Mouse (Mus musculus): ENCODE results near the gene Plac8. TPM values are rescaled to one million over a fixed set of nuclear protein-coding genes. Genes with fewer than 3 reads are reported as not detected.
A peak's percentile ranks its signal among the peaks of the same experiment; 100 is the strongest.

Plac8 gene
- polyA plus RNA-seq, 1 experiment: 1,430 TPM

DNA sequence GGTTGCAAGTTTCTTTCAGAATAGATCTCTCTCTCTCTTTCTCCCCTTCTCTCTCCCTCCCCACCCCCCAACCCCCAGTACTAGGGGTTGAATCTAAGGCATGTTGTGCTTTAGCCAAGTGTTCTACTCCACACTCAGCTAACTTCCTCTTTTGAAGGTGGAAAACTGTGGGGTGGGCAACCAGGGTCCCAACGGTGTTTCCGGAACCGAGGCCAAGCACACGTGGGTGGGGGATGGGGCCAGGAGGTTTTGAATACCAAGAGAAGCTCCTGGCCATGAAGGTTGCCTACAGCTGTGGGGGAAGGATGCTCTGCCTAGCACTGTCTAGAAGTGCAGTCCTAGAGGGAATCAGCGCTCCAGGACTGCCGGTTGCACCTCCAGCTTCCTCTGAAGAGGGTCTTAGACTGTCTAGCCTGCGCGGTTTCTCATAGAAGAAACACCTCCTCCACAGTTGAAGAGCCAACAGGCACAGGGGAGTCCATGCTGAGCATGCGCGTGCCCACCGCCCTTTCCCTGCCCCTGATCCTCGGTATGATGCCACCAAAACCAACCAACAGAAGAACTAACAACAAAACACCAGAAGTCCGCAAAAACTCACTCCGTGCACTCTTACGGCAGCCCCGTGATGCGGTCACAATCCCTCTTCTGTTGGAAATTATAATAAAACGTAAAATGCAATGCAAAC, 2.7 kb downstream of the Plac8 start:
- Histone ChIP-seq H3K36me3 (ENCODE audit: control insufficient read depth, insufficient read depth, low read length) (peaks cover 45% of the 10 kb centered on the region), H3K27me3 (ENCODE audit: control insufficient read depth, insufficient read depth, low read length) (no peaks in the 10 kb centered on the region), H3K4me1 (ENCODE audit: control insufficient read depth, insufficient read depth, insufficient read length, low read length) (peaks cover 18% of the 10 kb centered on the region; the same call in 1 of the 2 replicates), H3K4me3 (ENCODE audit: low read depth, low read length) (peak overlapping the region; percentile 92), H3K27ac (ENCODE audit: insufficient read depth, low read depth, low read length) (peak overlapping the region; percentile 93)
- no peak for TF ChIP-seq CTCF (IDR thresholded peaks at IDR 0.05; ENCODE audit: extremely low read depth, insufficient read length, insufficient replicate concordance, low read depth, low read length)
- no peak for TF ChIP-seq POLR2A (IDR thresholded peaks at IDR 0.05; ENCODE audit: low read depth, low read length)
- 23% methylated on average over 18 of the region's 18 CpGs for WGBS

DNA sequence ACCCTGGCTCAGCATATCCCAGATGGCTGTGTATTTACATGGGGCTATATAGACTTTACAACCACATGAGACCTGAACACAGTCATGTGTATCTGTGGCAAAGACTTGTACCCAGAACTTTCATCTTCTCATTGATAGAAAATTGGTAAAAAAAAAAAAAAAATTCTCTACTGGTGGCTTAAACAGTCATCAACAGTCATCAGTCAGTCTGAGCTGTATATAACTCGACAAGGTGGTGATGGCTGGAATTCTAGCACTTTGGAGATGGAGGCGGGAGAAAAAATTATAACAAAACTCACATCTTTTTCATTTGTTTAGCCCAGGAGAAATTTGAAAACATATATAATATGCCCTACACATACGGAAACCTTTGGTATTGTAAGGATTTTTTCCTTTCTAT, 3.2 kb downstream of the Plac8 start:
- H3K27ac ChIP-seq (ENCODE audit: insufficient read depth, low read depth, low read length): peak overlapping the region; percentile 84
- H3K4me3 ChIP-seq (ENCODE audit: low read depth, low read length): no peak overlapping the region
- peaks cover 22% of the 10 kb centered on the region for H3K4me1 ChIP-seq (ENCODE audit: control insufficient read depth, insufficient read depth, insufficient read length, low read length)
- WGBS: 35% methylated on average over 3 of the region's 3 CpGs
- no peaks in the 10 kb centered on the region for H3K27me3 ChIP-seq (ENCODE audit: control insufficient read depth, insufficient read depth, low read length)
- TF ChIP-seq POLR2A (IDR thresholded peaks at IDR 0.05; ENCODE audit: low read depth, low read length) (no peak), CTCF (IDR thresholded peaks at IDR 0.05; ENCODE audit: extremely low read depth, insufficient read length, insufficient replicate concordance, low read depth, low read length) (no peak)
- peaks cover 51% of the 10 kb centered on the region for H3K36me3 ChIP-seq (ENCODE audit: control insufficient read depth, insufficient read depth, low read length)

DNA sequence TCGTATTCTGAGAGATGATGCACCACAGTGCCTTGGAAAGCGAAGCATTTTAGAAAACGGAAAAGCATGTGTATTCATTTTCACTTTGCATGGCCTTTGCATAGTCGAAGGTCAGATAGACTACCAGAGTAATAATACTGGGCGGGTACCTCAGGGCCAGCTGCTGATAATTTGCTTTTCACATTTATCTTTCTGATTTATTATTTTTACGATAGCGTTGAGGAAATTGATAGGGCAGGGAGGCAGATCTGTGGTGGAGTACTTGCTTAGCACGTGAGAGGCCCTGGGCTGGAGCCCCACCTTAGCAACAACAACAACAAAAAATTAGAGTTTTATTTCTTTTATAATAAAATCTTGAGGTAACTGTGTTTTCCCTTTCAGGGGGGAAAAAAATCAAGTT, 3.9 kb downstream of the Plac8 start:
- H3K36me3 ChIP-seq (ENCODE audit: control insufficient read depth, insufficient read depth, low read length): peaks cover 57% of the 10 kb centered on the region
- TF ChIP-seq CTCF (IDR thresholded peaks at IDR 0.05; ENCODE audit: extremely low read depth, insufficient read length, insufficient replicate concordance, low read depth, low read length) (no peak), POLR2A (IDR thresholded peaks at IDR 0.05; ENCODE audit: low read depth, low read length) (no peak)
- peak overlapping the region; percentile 51; the same call in 1 of the 2 replicates for H3K4me3 ChIP-seq (ENCODE audit: low read depth, low read length)
- peaks cover 22% of the 10 kb centered on the region for H3K4me1 ChIP-seq (ENCODE audit: control insufficient read depth, insufficient read depth, insufficient read length, low read length)
- H3K27me3 ChIP-seq (ENCODE audit: control insufficient read depth, insufficient read depth, low read length): no peaks in the 10 kb centered on the region
- WGBS: 14% methylated on average over 8 of the region's 8 CpGs
- peak overlapping the region; percentile 84 for H3K27ac ChIP-seq (ENCODE audit: insufficient read depth, low read depth, low read length)

DNA sequence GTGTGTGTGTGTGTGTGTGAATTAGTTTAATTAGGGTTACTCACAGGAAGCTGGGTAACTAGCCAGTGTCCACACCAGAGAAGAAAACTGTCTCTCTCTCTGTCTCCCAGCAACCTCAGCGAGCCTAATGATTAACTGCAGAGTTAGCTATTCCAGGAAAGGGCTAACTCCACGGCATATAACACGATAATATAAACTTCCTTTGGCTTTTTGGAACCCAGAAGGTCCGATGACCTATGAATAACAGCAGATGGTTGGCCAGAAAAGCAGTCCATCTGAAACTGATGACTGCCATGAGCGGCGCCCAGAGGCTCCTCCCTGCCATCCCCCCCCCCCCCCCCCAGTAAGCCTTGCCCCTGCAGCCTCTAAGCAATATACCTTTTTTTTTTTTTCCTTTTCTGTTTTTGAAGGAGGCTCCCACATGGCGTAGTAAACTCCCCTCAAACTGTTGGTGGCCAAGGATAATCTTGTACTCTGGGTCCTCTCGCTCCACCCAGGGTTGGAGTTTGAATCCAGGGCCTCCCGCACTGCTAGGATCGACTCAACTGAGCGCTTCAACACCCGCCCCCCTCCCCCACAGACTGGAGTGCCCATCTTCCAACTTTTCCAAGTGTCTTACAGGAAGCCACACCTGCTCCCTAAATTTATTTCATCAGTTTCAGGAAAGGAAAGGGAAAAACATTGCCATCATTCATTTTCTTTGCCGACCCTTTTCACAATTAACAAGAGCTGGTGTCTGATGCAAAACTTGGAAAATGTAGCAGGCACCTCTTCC, 4.6 kb downstream of the Plac8 start:
- WGBS: 8% methylated on average over 13 of the region's 13 CpGs
- Histone ChIP-seq H3K4me1 (ENCODE audit: control insufficient read depth, insufficient read depth, insufficient read length, low read length) (peaks cover 25% of the 10 kb centered on the region), H3K27ac (ENCODE audit: insufficient read depth, low read depth, low read length) (peak overlapping the region; percentile 90), H3K4me3 (ENCODE audit: low read depth, low read length) (peak overlapping the region; percentile 51), H3K27me3 (ENCODE audit: control insufficient read depth, insufficient read depth, low read length) (no peaks in the 10 kb centered on the region), H3K36me3 (ENCODE audit: control insufficient read depth, insufficient read depth, low read length) (peaks cover 65% of the 10 kb centered on the region)
- no peak for TF ChIP-seq POLR2A (IDR thresholded peaks at IDR 0.05; ENCODE audit: low read depth, low read length)
- no peak for TF ChIP-seq CTCF (IDR thresholded peaks at IDR 0.05; ENCODE audit: extremely low read depth, insufficient read length, insufficient replicate concordance, low read depth, low read length)

DNA sequence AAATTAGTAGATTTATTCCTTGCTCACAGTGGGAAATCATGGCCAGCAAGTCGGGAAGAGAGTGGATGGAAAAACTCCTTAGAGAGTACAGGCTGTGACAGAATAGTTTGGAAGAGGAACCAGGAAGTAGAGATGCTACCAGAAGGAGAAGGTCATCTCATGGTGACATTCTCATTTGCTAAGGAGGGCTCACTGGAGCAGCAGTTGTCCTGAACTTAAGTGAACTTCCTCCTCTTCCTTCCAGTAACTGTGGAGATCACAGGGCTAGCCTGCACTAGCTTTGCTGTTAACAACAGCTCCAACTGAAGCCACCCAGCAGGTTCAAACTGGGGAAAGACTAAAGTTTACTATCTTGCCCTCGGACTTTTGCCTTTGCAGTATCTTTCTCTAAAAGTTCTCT, 5.2 kb downstream of the Plac8 start:
- 15% methylated on average over 2 of the region's 2 CpGs for WGBS
- TF ChIP-seq POLR2A (IDR thresholded peaks at IDR 0.05; ENCODE audit: low read depth, low read length) (no peak), CTCF (IDR thresholded peaks at IDR 0.05; ENCODE audit: extremely low read depth, insufficient read length, insufficient replicate concordance, low read depth, low read length) (no peak)
- Histone ChIP-seq H3K36me3 (ENCODE audit: control insufficient read depth, insufficient read depth, low read length) (peaks cover 70% of the 10 kb centered on the region), H3K27me3 (ENCODE audit: control insufficient read depth, insufficient read depth, low read length) (no peaks in the 10 kb centered on the region), H3K27ac (ENCODE audit: insufficient read depth, low read depth, low read length) (peak overlapping the region; percentile 90), H3K4me3 (ENCODE audit: low read depth, low read length) (no peak overlapping the region; the same call in 1 of the 2 replicates), H3K4me1 (ENCODE audit: control insufficient read depth, insufficient read depth, insufficient read length, low read length) (peaks cover 25% of the 10 kb centered on the region)

DNA sequence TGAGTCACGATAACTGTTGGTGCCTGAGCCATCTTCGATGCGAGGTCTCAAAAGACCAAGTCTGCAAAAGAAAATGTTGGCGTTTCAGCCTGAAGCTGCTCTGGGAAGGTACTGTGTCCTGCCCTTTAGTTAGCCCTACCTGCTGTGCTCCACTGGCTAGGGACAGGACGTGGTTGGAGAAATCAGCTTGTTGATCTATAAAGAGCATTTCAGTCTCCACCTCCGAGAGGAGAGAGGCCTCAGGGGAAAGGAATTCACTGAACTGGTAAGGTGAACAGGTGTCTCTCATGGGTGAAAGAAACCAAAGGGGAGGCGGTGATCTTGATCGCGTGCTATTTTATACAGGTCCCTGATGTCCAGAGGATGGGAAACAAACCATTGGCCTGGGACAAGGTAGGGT, 9.3 kb downstream of the Plac8 start:
- TF ChIP-seq POLR2A (IDR thresholded peaks at IDR 0.05; ENCODE audit: low read depth, low read length) (no peak), CTCF (IDR thresholded peaks at IDR 0.05; ENCODE audit: extremely low read depth, insufficient read length, insufficient replicate concordance, low read depth, low read length) (no peak)
- peaks cover 81% of the 10 kb centered on the region for H3K36me3 ChIP-seq (ENCODE audit: control insufficient read depth, insufficient read depth, low read length)
- H3K27ac ChIP-seq (ENCODE audit: insufficient read depth, low read depth, low read length): no peak overlapping the region
- no peaks in the 10 kb centered on the region for H3K27me3 ChIP-seq (ENCODE audit: control insufficient read depth, insufficient read depth, low read length)
- 82% methylated on average over 9 of the region's 9 CpGs for WGBS
- H3K4me3 ChIP-seq (ENCODE audit: low read depth, low read length): no peak overlapping the region
- H3K4me1 ChIP-seq (ENCODE audit: control insufficient read depth, insufficient read depth, insufficient read length, low read length): peaks cover 25% of the 10 kb centered on the region

DNA sequence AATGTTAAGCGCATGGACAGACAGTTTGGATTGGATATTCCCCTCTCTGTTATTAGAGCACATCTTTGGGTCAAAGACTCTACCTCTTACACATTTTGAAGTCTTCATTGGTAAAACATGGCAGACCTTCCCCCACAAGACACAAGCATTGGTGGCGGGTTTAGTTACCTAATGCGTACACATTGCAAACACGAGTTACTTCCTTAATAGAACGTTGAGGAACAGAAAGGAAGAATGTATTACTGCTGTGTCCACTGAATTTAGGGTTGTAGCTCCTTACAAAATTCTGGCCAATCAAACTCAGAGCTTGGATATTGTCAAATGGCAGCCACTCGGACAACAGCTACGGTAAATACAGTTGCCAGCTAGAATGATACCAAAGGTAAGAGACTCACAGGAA, 12.7 kb downstream of the Plac8 start:
- H3K36me3 ChIP-seq (ENCODE audit: control insufficient read depth, insufficient read depth, low read length): peaks cover 89% of the 10 kb centered on the region
- no peak overlapping the region for H3K27ac ChIP-seq (ENCODE audit: insufficient read depth, low read depth, low read length)
- TF ChIP-seq POLR2A (IDR thresholded peaks at IDR 0.05; ENCODE audit: low read depth, low read length) (no peak), CTCF (IDR thresholded peaks at IDR 0.05; ENCODE audit: extremely low read depth, insufficient read length, insufficient replicate concordance, low read depth, low read length) (no peak)
- no peaks in the 10 kb centered on the region for H3K27me3 ChIP-seq (ENCODE audit: control insufficient read depth, insufficient read depth, low read length)
- 80% methylated on average over 7 of the region's 7 CpGs for WGBS
- no peak overlapping the region for H3K4me3 ChIP-seq (ENCODE audit: low read depth, low read length)
- peaks cover 15% of the 10 kb centered on the region for H3K4me1 ChIP-seq (ENCODE audit: control insufficient read depth, insufficient read depth, insufficient read length, low read length)
